Mouse (Mus musculus) heart, postnatal 14 days (tissue): ENCODE results near the gene Pcyt2. TPM values are rescaled to one million over a fixed set of nuclear protein-coding genes. Genes with fewer than 3 reads are reported as not detected.
"Not testable (repeated sequence)": the region's sequence is repeated elsewhere in the genome, so short reads cannot be mapped to it uniquely, and the experiment has no call there.

ENCODE experiments used
- DNase-seq, 2 experiments: peaks; one replicate each; pipeline ENCODE4 v3.0.0; 2021 to 2022
- intact Hi-C: fragments of 180-260 bp; cut with DNase I; formaldehyde crosslinking; loops from one replicate; pipeline ENCODE4 v1.15.1; 2025
- total RNA-seq, 2 experiments: library from RNA; stranded (reverse); gene quantifications; 2 replicates each; pipeline ENCODE4 v1.2.3; 2021

The Pcyt2 gene
- total RNA-seq, 2 experiments from 2014 or later, result 47.7 to 49.4 TPM

DNA sequence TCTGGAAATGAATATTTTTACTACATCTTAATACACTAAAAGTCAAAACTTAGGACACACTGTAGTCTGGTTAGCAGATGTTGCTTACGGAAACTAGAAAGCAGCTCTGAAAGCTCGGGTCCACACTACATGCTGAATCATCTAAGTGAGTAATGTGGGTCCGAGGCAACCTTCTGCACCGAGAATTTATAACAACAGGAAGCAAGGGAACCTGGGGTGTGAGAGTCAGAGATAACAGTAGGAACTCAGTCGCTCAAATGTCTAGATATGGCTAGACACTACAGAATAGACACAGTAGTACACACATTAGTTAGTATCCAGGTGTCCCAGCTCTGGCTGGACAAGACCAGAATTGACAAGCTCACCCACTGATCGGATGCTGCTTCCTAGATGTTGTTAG is 29.2 kb downstream of the Pcyt2 start:
- intact Hi-C loops, result no loop called here
- DNase-seq, result no peak

DNA sequence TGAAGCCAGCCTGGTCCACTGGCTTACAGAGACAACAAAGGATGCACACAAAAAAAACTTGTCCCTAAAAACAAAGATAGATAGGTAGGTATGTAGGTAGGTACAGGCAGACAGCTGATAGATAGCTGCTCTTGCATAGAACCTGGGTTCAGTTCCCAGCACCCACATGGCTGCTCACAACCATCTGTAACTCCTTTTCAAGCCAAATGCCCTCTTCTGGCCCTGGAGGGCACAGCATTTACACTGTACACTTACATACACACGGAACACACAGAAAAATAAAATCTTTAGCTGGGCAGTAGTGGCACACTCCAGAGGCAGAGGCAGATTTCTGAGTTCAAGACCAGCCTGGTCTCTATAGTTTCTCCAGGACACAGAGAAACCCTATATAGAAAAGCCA is 33.8 kb downstream of the Pcyt2 start:
- no peak for DNase-seq
- intact Hi-C loops, result no loop called here

DNA sequence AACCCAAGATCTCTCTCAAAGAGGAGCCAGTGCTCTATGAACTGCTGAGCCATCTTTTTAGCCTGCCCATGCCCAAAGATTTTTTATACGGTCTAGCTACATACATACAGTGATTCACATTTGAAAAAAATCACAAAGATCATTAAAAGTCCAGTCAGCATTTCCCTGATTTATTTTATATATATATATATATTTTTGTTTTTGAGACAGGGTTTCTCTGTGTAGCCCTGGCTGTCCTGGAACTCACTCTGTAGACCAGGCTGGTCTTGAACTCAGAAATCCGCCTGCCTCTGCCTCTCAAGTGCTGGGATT is 34.8 kb downstream of the Pcyt2 start:
- intact Hi-C loops, result not testable (repeated sequence)

DNA sequence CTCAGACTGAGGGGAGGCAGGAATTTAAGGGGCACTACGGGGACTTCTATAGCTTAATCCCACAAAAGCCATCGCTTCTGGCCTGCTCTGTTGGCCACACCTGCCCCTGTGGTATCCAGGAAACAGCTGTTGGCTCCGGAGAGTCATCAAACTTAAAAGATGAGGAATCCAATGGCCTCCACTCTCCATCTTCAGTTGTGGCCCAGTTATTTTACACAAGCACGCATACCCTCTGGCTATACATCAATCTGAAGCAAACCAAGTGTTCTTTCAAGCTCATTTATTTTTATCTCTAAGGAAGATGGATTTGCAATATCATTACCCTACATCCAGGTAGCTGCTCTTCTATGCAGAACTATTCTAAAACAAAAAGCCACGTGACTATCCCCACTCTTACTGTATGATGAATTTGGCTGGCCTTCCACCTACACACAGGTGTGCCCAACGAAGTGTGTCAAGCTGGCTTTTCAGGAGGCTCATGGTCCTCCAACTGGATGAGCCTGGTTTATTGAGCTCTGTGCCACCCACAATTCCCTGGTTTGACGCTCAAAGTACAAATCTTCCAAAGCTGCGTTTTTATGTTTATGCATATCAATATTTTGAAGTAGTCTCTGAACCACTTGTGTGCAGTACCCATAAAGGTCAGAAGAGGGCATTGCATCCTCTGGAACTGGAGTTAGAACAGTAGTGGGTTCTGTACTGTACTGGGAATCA is 35.3 kb downstream of the Pcyt2 start:
- intact Hi-C loops, result no loop called here
- DNase-seq, result peak; percentile 14 to 46

More for the DNA sequence above, 34.8 kb downstream of the Pcyt2 start:
- not testable (repeated sequence) for DNase-seq

DNA sequence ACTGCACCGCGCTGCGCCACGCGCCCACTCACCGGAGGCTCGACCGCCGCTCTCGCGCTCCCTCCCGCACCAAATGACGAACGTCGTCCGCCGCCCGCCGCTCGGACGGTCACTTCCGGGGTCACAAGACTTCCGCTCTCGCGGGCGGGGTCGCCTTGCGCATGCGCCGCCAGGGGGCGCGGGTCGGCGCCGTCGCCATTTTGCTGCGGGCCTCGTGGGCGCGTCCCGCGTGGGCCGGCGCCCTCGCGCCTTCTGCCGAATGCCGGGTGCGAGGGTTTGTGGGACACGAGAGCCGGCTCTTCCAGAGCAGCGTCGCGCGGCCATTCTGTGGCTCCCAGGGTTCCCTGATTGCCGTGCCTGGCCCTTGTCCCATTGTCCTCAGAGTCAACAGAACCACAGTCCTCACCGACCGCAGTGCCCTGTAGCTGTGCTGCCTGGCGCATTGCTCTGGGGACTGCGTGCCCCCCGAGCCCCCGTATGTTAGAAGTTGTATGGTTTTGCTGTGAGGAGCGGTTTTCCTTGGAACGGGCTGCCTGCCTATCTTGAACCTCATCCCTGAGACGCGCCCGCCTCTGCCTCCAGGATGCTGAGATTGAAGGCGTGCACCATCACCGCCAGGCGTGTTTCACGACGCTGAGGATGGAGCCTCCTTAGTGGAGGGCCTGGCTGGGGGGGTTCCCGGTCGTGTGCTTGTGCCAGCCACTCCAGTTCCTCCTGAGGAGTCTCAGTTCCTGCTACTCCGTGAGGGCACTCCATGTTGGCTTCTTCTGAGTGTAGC is 36.1 kb downstream of the Pcyt2 start, which contains the start of gene Arhgdia:
TSS of gene Arhgdia (minus strand) at position 135 of the 778 bp plus-strand sequence.
- peak; percentile 93 for DNase-seq
- intact Hi-C loops, result no loop called here

DNA sequence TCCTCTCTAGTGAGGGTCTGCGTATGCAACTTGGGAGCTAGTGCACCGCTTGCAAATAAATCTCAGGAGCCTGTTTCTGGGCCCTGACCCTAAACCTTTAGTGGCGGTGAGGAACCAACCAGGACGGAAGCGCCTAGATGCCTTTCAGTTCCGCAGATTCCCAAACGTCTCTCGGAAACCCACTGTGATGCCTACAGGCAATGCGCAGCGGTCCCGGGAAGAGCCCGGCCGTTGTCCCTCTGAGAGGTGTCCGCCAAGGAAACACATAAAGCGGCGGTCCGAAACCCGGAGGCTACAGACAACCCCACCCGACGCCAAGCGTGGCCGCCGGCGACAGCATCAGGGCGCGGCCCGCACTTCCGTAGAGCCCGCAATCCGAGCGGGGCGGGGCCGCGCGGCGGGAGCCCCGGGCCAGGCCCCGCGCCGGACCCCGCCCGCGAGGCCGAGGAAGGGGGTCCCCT is 36.8 kb downstream of the Pcyt2 start:
- intact Hi-C loops, result no loop called here
- DNase-seq, result peak; percentile 58 to 67

DNA sequence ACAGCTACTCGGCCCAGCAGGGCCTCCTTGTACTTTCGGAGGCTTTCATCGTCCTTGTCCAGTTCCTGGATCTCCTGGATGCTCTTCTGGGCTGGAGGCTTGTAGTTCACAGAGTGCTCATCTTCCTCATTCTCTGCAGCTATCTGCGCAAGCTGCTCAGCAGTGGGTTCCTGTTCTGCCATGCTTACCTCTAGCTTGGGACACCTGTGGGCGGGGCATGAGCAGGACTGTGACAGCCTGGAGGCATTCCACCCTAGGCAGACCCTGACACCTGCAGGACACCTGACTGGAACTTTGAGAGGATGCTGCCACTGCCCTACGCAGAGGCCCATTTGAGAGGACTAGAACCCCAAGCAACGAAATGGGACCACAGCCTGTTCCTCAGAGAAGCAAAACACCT is 37.5 kb downstream of the Pcyt2 start:
- peak in 1 of 2 experiments; percentile 11 for DNase-seq
- intact Hi-C loops, result no loop called here

DNA sequence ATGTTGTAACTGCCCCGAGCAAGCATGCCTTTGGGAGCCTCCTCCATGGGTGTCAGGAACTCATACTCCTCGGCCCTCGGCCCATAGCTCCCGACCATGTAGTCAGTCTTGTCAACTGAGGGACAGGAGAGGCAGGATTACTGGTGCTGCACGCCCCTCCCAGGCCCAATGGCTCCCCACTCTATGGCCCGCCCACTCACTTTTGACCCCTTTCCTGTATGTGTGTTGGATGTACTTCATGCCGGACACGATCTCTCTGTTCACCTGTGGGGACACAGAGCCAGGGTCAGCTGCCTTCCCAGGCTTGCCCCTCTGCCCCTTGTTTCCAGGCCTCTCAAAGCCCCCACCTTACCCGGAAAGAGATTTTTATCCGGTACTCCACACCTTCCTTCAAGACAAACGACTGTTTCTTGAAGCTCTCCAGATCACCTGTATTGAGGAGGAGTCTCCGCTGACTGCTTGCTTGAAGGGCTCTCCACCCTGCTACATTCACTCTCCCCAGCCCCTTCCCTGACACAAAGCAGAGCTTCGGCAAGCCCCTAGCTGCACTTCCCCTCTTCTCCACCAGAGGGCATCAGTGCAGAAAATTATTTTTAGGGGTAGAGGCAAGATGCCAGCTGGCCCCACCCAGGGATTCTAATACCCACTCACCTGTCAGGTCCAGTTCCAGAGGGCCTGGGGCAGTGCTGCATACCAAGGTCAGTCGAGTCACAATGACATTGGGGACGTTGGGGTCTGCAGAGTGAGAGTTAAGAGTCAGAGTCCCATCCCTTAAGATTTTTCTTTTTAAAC is 38.2 kb downstream of the Pcyt2 start:
- DNase-seq, result peak; percentile 79 to 85
- intact Hi-C loops, result loop anchor here (1.0 to 5.0 kb wide), 2 partner anchors 65 to 133 kb away; partner anchors contain the start of genes Cenpx and Lrrc45

DNA sequence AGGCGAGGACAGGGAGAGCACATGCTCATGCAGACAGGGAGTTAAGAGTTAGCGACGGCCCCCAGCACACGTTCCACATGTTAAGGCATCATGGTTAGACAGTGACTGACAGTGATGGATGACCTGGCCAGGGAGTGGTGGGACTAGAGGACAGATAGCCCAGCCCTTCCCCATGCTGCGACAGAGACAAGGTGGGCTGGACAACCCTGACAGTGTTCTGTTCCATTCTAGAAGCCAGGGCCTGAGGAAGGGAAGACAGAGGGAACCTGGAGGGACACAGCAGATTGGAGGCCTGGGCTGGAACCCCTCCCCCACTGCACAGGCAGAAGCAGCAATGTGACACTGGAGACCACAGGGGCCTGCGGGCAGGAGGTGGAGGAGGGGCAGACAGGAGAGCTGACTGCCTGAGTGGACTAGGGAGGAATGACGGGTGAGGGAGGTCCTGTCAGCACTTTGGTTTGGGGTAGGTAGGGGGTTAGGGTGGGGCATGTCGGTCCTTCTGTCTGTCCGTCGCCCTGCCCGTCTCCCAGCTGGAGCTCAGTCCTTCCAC is 39.0 kb downstream of the Pcyt2 start:
- no peak for DNase-seq
- intact Hi-C loops, result loop anchor here (1.0 to 5.0 kb wide), 2 partner anchors 64 to 134 kb away; partner anchors contain the start of genes Cenpx and Lrrc45

DNA sequence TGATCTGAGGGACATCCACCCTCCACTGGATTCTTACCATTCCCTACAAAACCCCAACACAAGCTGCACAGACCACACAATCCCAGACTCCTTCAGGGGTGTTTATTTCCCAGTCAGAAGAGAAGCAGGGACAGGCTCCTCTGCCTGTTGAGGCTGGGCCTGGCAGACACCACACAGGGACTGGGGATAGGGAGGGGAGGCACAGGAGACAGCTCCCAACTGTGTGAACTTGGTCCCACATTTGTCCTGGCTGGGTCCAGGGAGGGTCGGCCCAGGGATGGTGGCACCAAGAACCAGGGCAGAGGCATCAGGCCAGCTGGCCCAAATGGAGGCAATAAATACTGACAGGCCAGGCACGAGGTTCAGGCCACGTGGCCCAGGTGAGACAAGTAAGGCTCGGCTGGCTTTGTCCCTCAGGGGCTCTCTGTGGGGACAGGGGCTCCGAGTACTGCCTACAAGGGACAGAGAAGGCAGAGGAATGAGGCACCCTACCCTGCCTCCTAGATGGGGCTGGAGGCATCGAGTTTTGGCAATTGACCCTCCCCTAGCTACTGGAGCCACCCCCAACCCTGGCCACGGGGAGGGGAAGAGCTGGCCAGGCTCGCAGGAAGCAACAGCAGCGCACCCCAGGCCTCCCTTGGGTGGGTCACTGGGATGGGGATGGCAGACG is 39.6 kb downstream of the Pcyt2 start:
- intact Hi-C loops, result loop anchor here (5.0 kb wide), 1 partner anchor 134 kb away; the partner anchor contains the start of genes Cenpx and Lrrc45
- no peak for DNase-seq

DNA sequence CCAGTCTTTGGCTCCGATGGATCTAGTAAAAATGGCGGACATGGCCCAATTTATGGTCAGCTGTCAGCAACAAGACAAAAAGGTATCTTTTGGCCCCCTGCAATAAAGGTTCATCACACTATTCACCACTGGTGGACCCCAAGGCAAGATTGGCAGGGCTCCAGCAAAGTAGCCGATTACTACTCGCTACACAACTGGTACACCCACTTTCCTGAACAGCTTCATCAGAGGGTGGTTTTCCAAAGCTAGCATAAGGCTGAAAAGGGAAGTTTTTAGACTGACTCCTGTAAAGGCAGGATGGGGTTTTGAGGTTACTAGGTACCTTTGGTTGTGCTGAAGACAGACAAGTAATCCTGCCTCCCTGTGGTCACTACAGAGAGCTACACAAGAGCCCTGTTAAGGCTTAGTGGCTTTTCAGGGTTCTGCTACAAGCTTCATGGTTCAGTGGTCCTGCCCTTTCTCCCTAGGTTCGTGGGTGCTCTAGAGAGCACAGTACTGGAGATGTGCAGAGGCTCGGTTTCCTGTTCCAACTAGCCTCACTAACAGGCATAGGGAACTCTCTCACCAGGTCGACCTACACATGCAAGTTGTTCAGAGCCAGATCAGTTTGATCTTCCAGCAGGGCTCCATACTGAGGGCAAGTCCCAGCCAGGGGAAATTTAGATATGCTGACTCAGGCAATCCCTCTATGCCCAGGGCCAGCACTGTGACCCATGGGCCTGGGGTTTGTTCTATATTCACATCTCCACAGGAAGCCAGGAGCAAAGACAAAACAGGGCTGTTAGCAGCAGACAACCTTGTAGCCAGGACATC is 40.3 kb downstream of the Pcyt2 start:
- intact Hi-C loops, result loop anchor here (5.0 kb wide), 1 partner anchor 135 kb away; the partner anchor contains the start of genes Cenpx and Lrrc45
- DNase-seq, result no peak

DNA sequence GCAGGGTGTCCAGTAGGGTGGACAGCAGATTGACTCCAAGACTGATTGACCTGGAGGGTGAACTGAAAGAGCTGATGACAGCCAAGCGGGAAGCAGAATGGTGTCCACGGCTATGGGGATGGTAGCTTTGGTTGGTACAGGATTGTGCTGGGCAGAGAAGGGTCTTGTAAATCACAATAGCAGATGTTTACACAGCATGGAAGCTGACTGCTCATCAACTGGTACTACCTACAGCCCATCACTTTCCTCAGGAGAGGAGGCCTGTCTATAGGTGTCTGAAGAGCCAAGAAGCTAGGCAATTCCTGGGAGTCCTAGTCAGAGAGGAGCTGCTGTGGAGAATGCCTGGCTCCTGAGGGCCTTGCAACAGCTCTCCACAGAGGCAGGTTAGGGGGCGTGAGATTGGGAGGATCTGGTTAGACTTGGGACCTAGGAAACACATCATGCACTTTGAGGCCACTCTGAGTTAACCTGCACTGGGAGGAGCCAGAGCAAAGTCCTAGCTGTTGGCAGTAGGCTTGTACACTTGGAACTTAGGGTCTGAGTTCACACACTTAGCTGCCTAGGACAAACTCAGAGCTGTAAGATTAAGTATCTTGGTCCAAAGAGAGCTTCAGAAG is 41.3 kb downstream of the Pcyt2 start:
- no peak for DNase-seq
- intact Hi-C loops, result loop anchor here (5.0 kb wide), 1 partner anchor 136 kb away; the partner anchor contains the start of genes Cenpx and Lrrc45

DNA sequence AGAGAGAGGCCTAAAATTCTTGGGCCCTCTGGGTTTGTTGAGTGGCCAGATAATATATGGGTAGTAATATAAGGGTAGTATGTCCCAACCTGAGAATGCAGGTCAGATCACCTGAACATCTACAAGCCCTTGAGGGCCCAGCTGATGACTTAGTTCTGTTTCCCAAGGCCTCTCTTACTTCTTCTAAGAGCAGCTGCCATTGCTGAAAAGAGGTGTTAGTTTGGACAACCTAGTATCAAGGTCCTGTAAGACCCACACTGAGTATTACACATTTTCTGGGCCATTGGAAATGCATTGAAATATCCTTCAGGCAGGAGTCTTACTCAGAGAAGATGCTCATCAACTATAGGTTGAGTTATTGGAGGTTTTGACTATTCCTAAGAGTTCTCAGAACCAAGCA is 41.8 kb downstream of the Pcyt2 start:
- intact Hi-C loops, result loop anchor here (5.0 kb wide), 1 partner anchor 136 kb away; the partner anchor contains the start of genes Cenpx and Lrrc45
- no peak for DNase-seq

DNA sequence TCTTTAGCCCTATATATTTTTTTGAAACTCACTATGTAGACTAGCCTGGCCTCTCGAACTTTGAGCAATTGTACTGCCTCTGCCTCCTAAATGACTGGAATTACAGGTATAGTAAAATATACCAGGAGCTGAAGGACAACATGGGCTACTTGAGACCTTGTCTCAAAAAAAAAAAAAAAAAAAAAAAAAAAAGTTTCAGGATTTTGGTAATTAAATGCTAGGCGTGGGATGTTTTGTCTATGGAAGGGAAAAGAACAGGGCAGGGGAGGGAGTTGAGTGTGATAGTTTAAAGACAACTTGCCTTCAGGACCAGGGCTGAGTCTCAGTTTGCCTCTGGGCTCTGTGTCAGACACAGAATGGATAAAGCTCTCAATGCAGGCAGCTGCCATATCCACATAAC is 42.7 kb downstream of the Pcyt2 start:
- intact Hi-C loops, result loop anchor here (5.0 kb wide), 1 partner anchor 137 kb away; the partner anchor contains the start of genes Cenpx and Lrrc45
- DNase-seq, result no peak

DNA sequence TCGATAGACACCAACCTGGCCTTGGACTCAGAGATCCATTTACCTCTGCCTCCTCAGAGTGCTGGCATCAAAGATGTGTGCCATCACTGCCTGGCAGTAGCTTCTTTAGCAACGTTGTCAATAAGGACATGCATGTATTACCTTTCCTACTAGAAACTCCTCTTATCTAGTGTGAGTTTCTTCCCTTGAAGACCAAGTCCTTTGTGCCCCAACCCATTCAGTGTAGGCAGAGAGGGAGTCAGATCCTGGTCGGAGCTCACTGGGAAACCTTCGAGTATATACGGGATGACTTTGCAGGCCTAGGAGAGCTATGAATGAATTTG is 43.5 kb downstream of the Pcyt2 start:
- intact Hi-C loops, result no loop called here
- no peak for DNase-seq

DNA sequence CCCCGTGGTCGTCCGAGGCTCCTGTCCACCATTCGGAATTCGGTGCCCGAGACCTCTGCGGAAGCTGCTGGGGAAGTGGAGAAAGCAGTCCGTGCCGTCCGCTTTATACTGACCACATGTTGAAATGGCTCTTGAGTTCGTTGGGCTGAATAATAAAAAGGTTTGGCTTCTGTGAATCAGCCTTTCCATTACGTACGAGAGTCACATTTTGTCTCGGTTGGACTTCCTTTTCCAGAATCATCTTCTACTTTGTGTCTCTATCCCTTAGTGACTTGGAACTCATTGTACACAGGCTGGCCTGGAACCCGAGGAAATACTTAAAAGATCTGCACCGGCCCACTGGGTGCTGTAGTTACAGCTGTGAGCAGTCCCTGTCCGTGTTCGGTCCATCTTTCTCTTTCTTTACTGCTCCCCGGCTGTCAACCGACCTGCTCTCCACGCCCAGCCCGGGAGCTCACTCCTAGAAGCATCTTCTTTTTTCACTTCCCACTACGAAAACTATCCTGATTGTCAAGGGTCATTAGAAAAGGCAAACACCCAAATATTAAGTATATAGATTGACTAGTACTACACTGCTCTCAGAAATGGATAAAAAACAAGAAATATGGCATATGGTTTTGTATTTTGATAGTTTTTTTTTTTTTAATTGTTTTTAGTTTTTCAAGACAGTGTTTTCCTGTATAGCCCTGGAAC is 44.0 kb downstream of the Pcyt2 start:
- DNase-seq, result no peak
- intact Hi-C loops, result no loop called here

DNA sequence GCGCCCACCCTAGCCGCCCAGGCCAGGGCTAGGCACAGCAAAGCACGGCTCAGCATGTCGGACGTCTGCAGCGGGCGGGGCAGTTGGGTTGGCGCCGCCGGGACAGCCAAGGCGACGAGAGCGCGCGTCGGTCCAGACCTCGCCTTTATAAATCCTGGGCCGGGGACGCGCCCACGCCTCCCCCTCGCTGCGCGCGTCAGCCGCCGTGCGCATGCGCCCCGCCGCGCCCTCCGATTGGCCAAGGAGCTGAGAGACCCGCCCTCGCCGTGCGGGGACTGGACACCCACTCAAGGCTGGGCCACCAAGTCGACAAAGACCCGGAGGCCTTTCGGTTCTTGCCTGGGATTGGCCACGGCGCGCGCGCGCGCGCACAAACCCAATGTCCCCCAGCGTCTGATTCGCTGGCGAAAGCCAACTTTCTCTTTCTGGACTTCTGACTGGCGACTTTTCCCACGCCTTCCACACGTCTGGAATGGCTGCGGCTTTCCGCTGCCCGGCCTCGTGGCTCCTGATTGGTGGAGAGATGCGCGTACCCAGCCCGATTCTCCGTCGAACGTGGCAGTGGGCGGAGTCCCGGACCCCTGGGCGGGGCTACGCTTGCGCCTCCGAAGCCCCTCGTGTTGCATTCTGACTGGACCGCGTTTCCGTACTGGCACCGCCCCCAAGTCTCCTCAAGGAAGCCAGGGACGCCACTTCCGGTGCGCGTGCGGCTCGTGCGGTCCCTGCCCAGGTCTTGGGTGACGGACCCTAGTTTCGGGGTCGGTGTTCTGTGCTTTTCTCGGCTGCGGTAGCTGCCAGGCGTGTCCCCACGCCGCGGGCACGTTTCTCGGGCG is 44.8 kb downstream of the Pcyt2 start, which contains the start of gene P4hb:
TSS of gene P4hb (minus strand) at position 502 of the 833 bp plus-strand sequence.
- peak; percentile 100 for DNase-seq
- intact Hi-C loops, result no loop called here
